Mouse (Mus musculus) forebrain, embryonic 14.5 days (tissue): Measurements from ENCODE around the gene Notch4. TPM values are rescaled to one million over a fixed set of nuclear protein-coding genes. Genes with fewer than 3 reads are reported as not detected.

ENCODE experiments used
- ATAC-seq: fragments of 200-750 bp; cut with Nextera tagmentation; 2 replicates; pipeline ENCODE4 v1.8.0; 2017; ENCODE audit warnings: mild to moderate bottlenecking, moderate library complexity
- DNase-seq: peaks from one replicate; pipeline ENCODE4 v3.0.0-alpha.2; 2015; ENCODE audit warnings: low spot score
- H3K27ac ChIP-seq: fragments of 300-500 bp; sonication (generic); 2 replicates; pipeline ENCODE4 v1.5.1; 2014; ENCODE audit warnings: low read depth, mild to moderate bottlenecking, control low read depth, low read length, moderate library complexity
- H3K27me3 ChIP-seq: fragments of 300-500 bp; sonication (generic); replicated peaks from 2 replicates; pipeline ENCODE4 v1.6.1; 2014; ENCODE audit warnings: low read length, control low read depth, mixed read lengths; ENCODE audit not compliant: control insufficient read depth, insufficient read depth
- H3K36me3 ChIP-seq: fragments of 300-500 bp; sonication (generic); 2 replicates; pipeline ENCODE4 v1.6.1; 2014; ENCODE audit warnings: low read length, control low read depth; ENCODE audit not compliant: control insufficient read depth, insufficient read depth
- H3K4me1 ChIP-seq: fragments of 300-500 bp; sonication (generic); 2 replicates; pipeline ENCODE4 v1.6.1; 2014; ENCODE audit warnings: antibody characterized with exemption, low read length, control low read depth; ENCODE audit not compliant: control insufficient read depth, insufficient read depth
- H3K4me2 ChIP-seq: fragments of 300-500 bp; sonication (generic); 2 replicates; pipeline ENCODE4 v1.6.1; 2014; ENCODE audit warnings: mild to moderate bottlenecking, control low read depth, low read length
- H3K4me3 ChIP-seq: fragments of 300-500 bp; sonication (generic); 2 replicates; pipeline ENCODE4 v1.5.1; 2014; ENCODE audit warnings: low read depth, low read length, control low read depth
- H3K9ac ChIP-seq: fragments of 300-500 bp; sonication (generic); 2 replicates; pipeline ENCODE4 v1.6.1; 2014; ENCODE audit warnings: mild to moderate bottlenecking, low read length, control low read depth, moderate library complexity
- H3K9me3 ChIP-seq: fragments of 300-500 bp; sonication (generic); replicated peaks from 2 replicates; pipeline ENCODE4 v1.6.1; 2016; ENCODE audit warnings: low read length, control low read depth, mixed read lengths; ENCODE audit not compliant: control insufficient read depth
- WGBS: fragments of 180-500 bp; shearing (Covaris S2); extraction: QIAGEN DNeasy Blood & Tissue Kit; methylation state at CpG from one replicate; pipeline ENCODE4 v1.1.7; 2014; 5-methylcytosine and 5-hydroxymethylcytosine counted together
- polyA plus RNA-seq: library from polyadenylated mRNA; unstranded; fragments of >200 nt; fragmentation: Nextera tagmentation; extraction: Ambion mirVana; gene quantifications from 2 replicates; pipeline ENCODE4 v1.2.1, GENCODE M21; 2014

The Notch4 gene
- polyA plus RNA-seq, 1 experiment from 2014 or later = 6.0 TPM

GRCm38 (mm10) chr17:34630761-34631301 is 66.8 kb downstream of the Notch4 start:
- DNase-seq (no peak), ATAC-seq (no peak)
- WGBS = 4% methylated on average over 45 of the region's 48 CpGs
- peak overlapping the region; percentile 71 for H3K4me3 ChIP-seq
- H3K4me2 ChIP-seq = peak overlapping the region; percentile 87
- no peak overlapping the region for H3K27ac ChIP-seq
- peaks cover 20% of the 10 kb centered on the region for H3K27me3 ChIP-seq
- H3K36me3 ChIP-seq = no peaks in the 10 kb centered on the region
- H3K4me1 ChIP-seq = peaks cover 40% of the 10 kb centered on the region
- H3K9me3 ChIP-seq = no peaks in the 10 kb centered on the region
- H3K9ac ChIP-seq = peak overlapping the region; percentile 52

GRCm38 (mm10) chr17:34631647-34632046 is 67.6 kb downstream of the Notch4 start:
- ATAC-seq (no peak), DNase-seq (no peak)
- Histone ChIP-seq H3K27ac (no peak overlapping the region), H3K9ac (peak overlapping the region; percentile 41), H3K36me3 (no peaks in the 10 kb centered on the region), H3K4me3 (peak overlapping the region; percentile 25), H3K27me3 (peaks cover 20% of the 10 kb centered on the region), H3K4me2 (peak overlapping the region; percentile 87), H3K4me1 (peaks cover 34% of the 10 kb centered on the region), H3K9me3 (no peaks in the 10 kb centered on the region)
- 8% methylated on average over 12 of the region's 12 CpGs for WGBS

- H3K4me2 ChIP-seq = peak overlapping the region; percentile 87
- ATAC-seq = peak; percentile 18; the same call in 1 of the 2 replicates
- no peak overlapping the region for H3K27ac ChIP-seq
- peak overlapping the region; percentile 41 for H3K9ac ChIP-seq
- H3K4me3 ChIP-seq = peak overlapping the region; percentile 25
- no peaks in the 10 kb centered on the region for H3K36me3 ChIP-seq
- H3K27me3 ChIP-seq = peaks cover 20% of the 10 kb centered on the region
- peaks cover 34% of the 10 kb centered on the region for H3K4me1 ChIP-seq
- peak; percentile 60 for DNase-seq
- H3K9me3 ChIP-seq = no peaks in the 10 kb centered on the region
- WGBS = under 1% methylated on average over 26 of the region's 26 CpGs
Observed at GRCm38 (mm10) chr17:34632261-34632691, 68.2 kb downstream of the Notch4 start.

- Histone ChIP-seq H3K27me3 (peaks cover 15% of the 10 kb centered on the region), H3K4me2 (no peak overlapping the region), H3K9ac (no peak overlapping the region), H3K9me3 (no peaks in the 10 kb centered on the region), H3K36me3 (no peaks in the 10 kb centered on the region), H3K4me3 (no peak overlapping the region), H3K27ac (no peak overlapping the region), H3K4me1 (peaks cover 13% of the 10 kb centered on the region)
- 82% methylated on average over 2 of the region's 2 CpGs for WGBS
- no peak for ATAC-seq
- no peak for DNase-seq
Observed at GRCm38 (mm10) chr17:34635671-34636070, 71.6 kb downstream of the Notch4 start.

GRCm38 (mm10) chr17:34637459-34637858 is 73.4 kb downstream of the Notch4 start:
- DNase-seq (no peak), ATAC-seq (no peak)
- Histone ChIP-seq H3K9me3 (no peaks in the 10 kb centered on the region), H3K9ac (no peak overlapping the region; the same call in 1 of the 2 replicates), H3K4me2 (no peak overlapping the region), H3K36me3 (no peaks in the 10 kb centered on the region), H3K27me3 (0 out of 2 replicates have a peak, but pooled peaks cover 2% of the 10 kb centered on the region), H3K27ac (no peak overlapping the region), H3K4me3 (no peak overlapping the region), H3K4me1 (peaks cover 6% of the 10 kb centered on the region)
- 65% methylated on average over 3 of the region's 3 CpGs for WGBS

Other genes with a start within 250 kb of the Notch4 start
- gene H2-Eb2, start 238.6 kb upstream of the Notch4 start, polyA plus RNA-seq = not detected in 2 replicates
- not detected in 2 replicates for gene Btnl2, start 209.4 kb upstream of the Notch4 start, polyA plus RNA-seq
- not detected in 2 replicates for gene Btnl1, start 187.1 kb upstream of the Notch4 start, polyA plus RNA-seq
- 3.7 and 4.2 TPM in 2 replicates for gene BC051142, start 165.4 kb upstream of the Notch4 start, polyA plus RNA-seq
- not detected in 2 replicates for gene Btnl4, start 87.0 kb upstream of the Notch4 start, polyA plus RNA-seq
- not detected in 2 replicates for gene Btnl6, start 46.9 kb upstream of the Notch4 start, polyA plus RNA-seq
- gene Gpsm3, start 25.5 kb downstream of the Notch4 start, polyA plus RNA-seq = 3.7 and 4.5 TPM in 2 replicates
- 6.4 and 9.6 TPM in 2 replicates for gene Pbx2, start 27.0 kb downstream of the Notch4 start, polyA plus RNA-seq
- gene Ager, start 33.6 kb downstream of the Notch4 start, polyA plus RNA-seq = 1.1 and 1.5 TPM in 2 replicates
- gene Rnf5, start 39.4 kb downstream of the Notch4 start, polyA plus RNA-seq = 222 TPM in 2 replicates
- 88.6 and 106 TPM in 2 replicates for gene Agpat1, start 40.0 kb downstream of the Notch4 start, polyA plus RNA-seq
- gene Egfl8, start 51.7 kb downstream of the Notch4 start, polyA plus RNA-seq = 7.6 and 8.7 TPM in 2 replicates
- gene Ppt2, start 64.2 kb downstream of the Notch4 start, polyA plus RNA-seq = 23.8 and 24.6 TPM in 2 replicates
- gene Prrt1, start 65.3 kb downstream of the Notch4 start, polyA plus RNA-seq = 5.0 and 5.5 TPM in 2 replicates
- gene Fkbpl, start 80.5 kb downstream of the Notch4 start, polyA plus RNA-seq = 12.6 and 14.9 TPM in 2 replicates
- gene Atf6b, start 82.9 kb downstream of the Notch4 start, polyA plus RNA-seq = 75.0 and 90.9 TPM in 2 replicates
- gene Tnxb, start 106.3 kb downstream of the Notch4 start, polyA plus RNA-seq = 0.04 and 0.10 TPM in 2 replicates
- gene C4b, start 179.6 kb downstream of the Notch4 start, polyA plus RNA-seq = not detected in 2 replicates
- gene Cyp21a1, start 240.3 kb downstream of the Notch4 start, polyA plus RNA-seq = not detected in 2 replicates